Comparison of ENCODE assay signal across 16 mouse cellular contexts in genomic region chr13:5570386-5570785, GRCm38 (mm10).
"Had no signal": no experiment of that assay in that cellular context is flagged by ENCODE, and none has a peak within 500 bp of the region (broad histone marks: within the 10 kb centered on the region; RNA-seq: fewer than 3 reads in every experiment).

No protein-coding gene starts in this region.

- ATAC-seq: liver, postnatal 0 days; midbrain, embryonic 13.5 days; midbrain, embryonic 15.5 days had no signal

- H3K9me3 ChIP-seq: liver, embryonic 13.5 days; liver, embryonic 15.5 days; megakaryocyte, embryonic 14.5 days; midbrain, embryonic 13.5 days; midbrain, embryonic 15.5 days; neural tube, embryonic 12.5 days; stomach, embryonic 15.5 days had no signal

- H3K9ac ChIP-seq: liver, embryonic 13.5 days; liver, embryonic 15.5 days; liver, postnatal 0 days; lung, embryonic 14.5 days; midbrain, embryonic 13.5 days; midbrain, embryonic 15.5 days; neural tube, embryonic 12.5 days; stomach, embryonic 15.5 days had no signal

- H3K4me2 ChIP-seq: liver, embryonic 13.5 days; liver, embryonic 15.5 days; lung, embryonic 14.5 days; midbrain, embryonic 11.5 days; midbrain, embryonic 13.5 days; midbrain, embryonic 15.5 days; neural tube, embryonic 12.5 days; stomach, embryonic 15.5 days had no signal

- H3K4me1 ChIP-seq: liver, embryonic 13.5 days; liver, embryonic 15.5 days; midbrain, embryonic 13.5 days; midbrain, embryonic 15.5 days; neural tube, embryonic 12.5 days; stomach, embryonic 15.5 days had no signal

- H3K36me3 ChIP-seq: liver, embryonic 13.5 days; liver, embryonic 15.5 days; midbrain, embryonic 13.5 days; midbrain, embryonic 15.5 days; neural tube, embryonic 12.5 days; stomach, embryonic 15.5 days had no signal

- H3K27me3 ChIP-seq: liver, embryonic 13.5 days; liver, embryonic 15.5 days; megakaryocyte, embryonic 14.5 days; midbrain, embryonic 13.5 days; midbrain, embryonic 15.5 days; neural tube, embryonic 12.5 days; stomach, embryonic 15.5 days had no signal

- DNase-seq: liver, embryonic 13.5 days; liver, postnatal 0 days; lung, embryonic 14.5 days; right cerebral cortex, postnatal 14 days; thymus, adult 2 months; thymus, postnatal 25 days; thymus, postnatal 4 days had no signal

- H3K27ac ChIP-seq: liver, embryonic 13.5 days; liver, embryonic 15.5 days; macrophage; midbrain, embryonic 13.5 days; midbrain, embryonic 15.5 days; neural tube, embryonic 12.5 days; stomach, embryonic 15.5 days; stomach, postnatal 0 days had no signal

- H3K4me3 ChIP-seq: liver, embryonic 13.5 days; liver, embryonic 15.5 days; megakaryocyte, embryonic 14.5 days; midbrain, embryonic 13.5 days; midbrain, embryonic 15.5 days; neural tube, embryonic 12.5 days; stomach, embryonic 15.5 days had no signal
